8 mouse cellular contexts compared by ENCODE assay signal in genomic region chr9:42264145-42264544, GRCm38 (mm10). TPM values are rescaled to one million over a fixed set of nuclear protein-coding genes. Genes with fewer than 3 reads are reported as not detected.
DNase-seq lines count a peak whose midpoint lies in the region; ATAC-seq and TF ChIP-seq lines count a peak whose summit lies in the region.

Sc5d (minus strand) TSS chr9:42264256.

- TF ChIP-seq CTCF in liver, embryonic 14.5 days (IDR thresholded peaks at IDR 0.05; ENCODE audit: low read depth), result no peak
- TF ChIP-seq CTCF in stomach, postnatal 0 days (IDR thresholded peaks at IDR 0.05; ENCODE audit: low read depth), result no peak

- H3K9ac ChIP-seq in heart, embryonic 15.5 days, result peak within 1 kb of the TSS; percentile 76
- H3K9ac ChIP-seq in liver, embryonic 14.5 days (replicated peaks), result peak within 1 kb of the TSS; percentile 88
- H3K9ac ChIP-seq in neural tube, embryonic 11.5 days (ENCODE audit: low read length), result peak within 1 kb of the TSS; percentile 73
- peak within 1 kb of the TSS; percentile 87 for H3K9ac ChIP-seq in stomach, postnatal 0 days (ENCODE audit: low read length)

- H3K36me3 ChIP-seq in forebrain, embryonic 10.5 days (replicated peaks), result peaks cover 28% of the 10 kb centered on the region
- H3K36me3 ChIP-seq in heart, embryonic 15.5 days, result peaks cover 4% of the 10 kb centered on the region
- H3K36me3 ChIP-seq in liver, embryonic 14.5 days (replicated peaks; ENCODE audit: control insufficient read depth, insufficient read depth, low read depth), result no peaks in the 10 kb centered on the region
- H3K36me3 ChIP-seq in neural tube, embryonic 11.5 days (ENCODE audit: control insufficient read depth, insufficient read depth, low read length), result no peaks in the 10 kb centered on the region
- H3K36me3 ChIP-seq in stomach, postnatal 0 days (ENCODE audit: control insufficient read depth, insufficient read depth, low read length), result no peaks in the 10 kb centered on the region

- TF ChIP-seq EP300 in liver, embryonic 14.5 days (IDR thresholded peaks at IDR 0.05; ENCODE audit: low read depth), result no peak
- peak; percentile 57 for TF ChIP-seq EP300 in stomach, postnatal 0 days (optimal IDR thresholded peaks at IDR 0.05)

- peak within 1 kb of the TSS; percentile 90 for H3K4me2 ChIP-seq in heart, embryonic 15.5 days
- peak within 1 kb of the TSS; percentile 86 for H3K4me2 ChIP-seq in liver, embryonic 14.5 days (ENCODE audit: low read depth)
- peak within 1 kb of the TSS; percentile 76 for H3K4me2 ChIP-seq in neural tube, embryonic 11.5 days (ENCODE audit: low read depth)
- H3K4me2 ChIP-seq in stomach, postnatal 0 days (replicated peaks; ENCODE audit: low read depth), result peak within 1 kb of the TSS; percentile 88

- ATAC-seq in CD4-positive, CD25-positive, alpha-beta regulatory T cell, adult 4 months, result peak; percentile 99
- ATAC-seq in heart, embryonic 15.5 days (replicated peaks; ENCODE audit: insufficient number of reproducible peaks, insufficient read depth, low FRiP score, low read depth), result peak; percentile 98
- ATAC-seq in liver, embryonic 14.5 days (ENCODE audit: insufficient read depth), result peak; percentile 100
- peak; percentile 100 for ATAC-seq in neural tube, embryonic 11.5 days (ENCODE audit: insufficient read depth, low FRiP score, low TSS enrichment)
- ATAC-seq in stomach, postnatal 0 days (ENCODE audit: low FRiP score, low TSS enrichment), result peak; percentile 99

- H3K4me3 ChIP-seq in forebrain, embryonic 10.5 days, result peak within 1 kb of the TSS; percentile 92
- H3K4me3 ChIP-seq in heart, embryonic 15.5 days, result peak within 1 kb of the TSS; percentile 78
- H3K4me3 ChIP-seq in liver, embryonic 14.5 days (ENCODE audit: insufficient read depth in 1 of 2, low read depth in 2 of 2, low read length in 2 of 2), result peak within 1 kb of the TSS; percentile 73 to 76
- peak within 1 kb of the TSS; percentile 86 for H3K4me3 ChIP-seq in neural tube, embryonic 11.5 days (ENCODE audit: low read depth, low read length)
- H3K4me3 ChIP-seq in stomach, postnatal 0 days (ENCODE audit: low read depth, low read length), result peak within 1 kb of the TSS; percentile 81

- H3K4me1 ChIP-seq in forebrain, embryonic 10.5 days, result peaks cover 31% of the 10 kb centered on the region
- peaks cover 9% of the 10 kb centered on the region for H3K4me1 ChIP-seq in heart, embryonic 15.5 days (replicated peaks)
- H3K4me1 ChIP-seq in liver, embryonic 14.5 days (replicated peaks; ENCODE audit: control insufficient read depth in 2 of 2, insufficient read depth in 2 of 2, low read length in 1 of 2), result peaks cover 4 to 5% of the 10 kb centered on the region in 2 experiments; a peak in 2 of 4 replicates
- H3K4me1 ChIP-seq in neural tube, embryonic 11.5 days (ENCODE audit: control insufficient read depth, insufficient read depth, low read length), result peaks cover 11% of the 10 kb centered on the region; the same call in 1 of the 2 replicates
- H3K4me1 ChIP-seq in stomach, postnatal 0 days (replicated peaks; ENCODE audit: control insufficient read depth, insufficient read depth), result no peaks in the 10 kb centered on the region

- peak; percentile 85 for DNase-seq in c-Kit-negative CD71-positive TER-119-positive erythroid progenitor cells, embryonic 14.5 days (ENCODE audit: low read depth, low spot score)
- peak; percentile 91 for DNase-seq in forebrain, embryonic 10.5 days (ENCODE audit: extremely low spot score, low spot score)
- peak; percentile 96 to 98 for DNase-seq in kidney, postnatal 25 days
- peak; percentile 83 to 86 (median 85) for DNase-seq in liver, embryonic 14.5 days (ENCODE audit: low read depth in 3 of 3, low spot score in 3 of 3)
- DNase-seq in neural tube, embryonic 11.5 days (ENCODE audit: low spot score), result peak; percentile 95
- DNase-seq in stomach, postnatal 0 days (ENCODE audit: low spot score), result peak; percentile 96

- peak within 1 kb of the TSS; percentile 94 for H3K27ac ChIP-seq in forebrain, embryonic 10.5 days
- peak within 1 kb of the TSS; percentile 67 for H3K27ac ChIP-seq in heart, embryonic 15.5 days
- peak within 1 kb of the TSS; percentile 14; the same call in 1 of the 2 replicates for H3K27ac ChIP-seq in liver, embryonic 14.5 days
- H3K27ac ChIP-seq in neural tube, embryonic 11.5 days (ENCODE audit: low read depth, low read length), result peak within 1 kb of the TSS; percentile 78
- H3K27ac ChIP-seq in stomach, postnatal 0 days (replicated peaks), result peak within 1 kb of the TSS; percentile 86

- under 1% methylated on average over 49 of the region's 49 CpGs for WGBS in forebrain, embryonic 10.5 days
- WGBS in heart, embryonic 15.5 days, result 1% methylated on average over 45 of the region's 49 CpGs
- WGBS in liver, embryonic 14.5 days (ENCODE audit: insufficient replicate concordance), result under 1% methylated on average over 49 of the region's 49 CpGs
- under 1% methylated on average over 39 of the region's 49 CpGs for WGBS in neural tube, embryonic 11.5 days
- WGBS in stomach, postnatal 0 days, result 1% methylated on average over 47 of the region's 49 CpGs

- H3K27me3 ChIP-seq in forebrain, embryonic 10.5 days (ENCODE audit: poor library complexity, severe bottlenecking), result 0 out of 2 replicates have a peak, but pooled peaks cover 4% of the 10 kb centered on the region
- H3K27me3 ChIP-seq in heart, embryonic 15.5 days, result no peaks in the 10 kb centered on the region
- no peaks in the 10 kb centered on the region for H3K27me3 ChIP-seq in liver, embryonic 14.5 days (ENCODE audit: control insufficient read depth, insufficient read depth, low read length)
- H3K27me3 ChIP-seq in neural tube, embryonic 11.5 days (ENCODE audit: control insufficient read depth, insufficient read depth, low read length), result no peaks in the 10 kb centered on the region
- no peaks in the 10 kb centered on the region for H3K27me3 ChIP-seq in stomach, postnatal 0 days (ENCODE audit: control insufficient read depth, insufficient read depth, low read length)

- no peaks in the 10 kb centered on the region for H3K9me3 ChIP-seq in forebrain, embryonic 10.5 days
- no peaks in the 10 kb centered on the region for H3K9me3 ChIP-seq in heart, embryonic 15.5 days (replicated peaks)
- H3K9me3 ChIP-seq in liver, embryonic 14.5 days (ENCODE audit: control insufficient read depth, low read length), result no peaks in the 10 kb centered on the region
- H3K9me3 ChIP-seq in neural tube, embryonic 11.5 days (ENCODE audit: control insufficient read depth, low read length), result no peaks in the 10 kb centered on the region
- no peaks in the 10 kb centered on the region for H3K9me3 ChIP-seq in stomach, postnatal 0 days (ENCODE audit: control insufficient read depth, low read length)

RNA-seq across cellular contexts. Expression of gene Sc5d, which starts in this region (rescaled TPM):
- 100 to 1,000 TPM in 1 of 2 experiments, 10 to 100 TPM in 1; 84.3 to 105 TPM for polyA plus RNA-seq in CD4-positive, CD25-positive, alpha-beta regulatory T cell, adult 4 months (2017; shearing (Covaris generic))
- polyA plus RNA-seq in forebrain, embryonic 10.5 days (2016; fragmentation: Nextera tagmentation; extraction: Ambion mirVana), result 68.8 and 70.8 TPM in 2 replicates
- polyA plus RNA-seq in heart, embryonic 15.5 days (2015; fragmentation: Nextera tagmentation; extraction: Ambion mirVana), result 18.5 and 23.9 TPM in 2 replicates
- polyA plus RNA-seq in liver, embryonic 14.5 days (2012; rRNA removed), result 30.5 and 39.2 TPM in 2 replicates
- polyA plus RNA-seq in liver, embryonic 14.5 days (2014; fragmentation: Nextera tagmentation; extraction: Ambion mirVana), result 59.2 and 63.4 TPM in 2 replicates
- polyA plus RNA-seq in neural tube, embryonic 11.5 days (2014; fragmentation: Nextera tagmentation; extraction: Ambion mirVana), result 64.9 and 65.6 TPM in 2 replicates
- 104 and 110 TPM in 2 replicates for polyA plus RNA-seq in stomach, postnatal 0 days (2015; fragmentation: Nextera tagmentation; extraction: Ambion mirVana)

Comparison
In these comparisons a context has a peak if more than half of its experiments do, and no peak if none do; other contexts are left out.
1. Peak in every context shown above with its lines: DNase-seq, ATAC-seq, H3K4me3 ChIP-seq and H3K27ac ChIP-seq.
2. H3K27ac ChIP-seq: peak in every context shown above with its lines; median percentile 94 in forebrain, embryonic 10.5 days; 86 in stomach, postnatal 0 days; 78 in neural tube, embryonic 11.5 days; 67 in heart, embryonic 15.5 days; 14 in liver, embryonic 14.5 days.